Mouse (Mus musculus): Measurements from ENCODE around the gene Jsrp1.

Gene Jsrp1

GRCm38 (mm10) chr10:80794750-80795149 is 18.5 kb downstream of the Jsrp1 start:
- intact Hi-C loops (cut with DNase I) = no loop called here

- intact Hi-C loops (cut with DNase I) = no loop called here
Observed at GRCm38 (mm10) chr10:80793803-80794202, 19.5 kb downstream of the Jsrp1 start.

GRCm38 (mm10) chr10:80793033-80793784 is 20.1 kb downstream of the Jsrp1 start:
- intact Hi-C loops (cut with DNase I) = no loop called here

GRCm38 (mm10) chr10:80792175-80793032 is 20.9 kb downstream of the Jsrp1 start:
- intact Hi-C loops (cut with DNase I) = no loop called here

- intact Hi-C loops (cut with DNase I) = no loop called here
Observed at GRCm38 (mm10) chr10:80791476-80792174, 21.7 kb downstream of the Jsrp1 start.

- intact Hi-C loops (cut with DNase I) = no loop called here
Observed at GRCm38 (mm10) chr10:80790761-80791404, 22.4 kb downstream of the Jsrp1 start.

GRCm38 (mm10) chr10:80787517-80787916 is 25.8 kb downstream of the Jsrp1 start:
- intact Hi-C loops (cut with DNase I) = no loop called here

GRCm38 (mm10) chr10:80785963-80786362 is 27.3 kb downstream of the Jsrp1 start:
- intact Hi-C loops (cut with DNase I) = no loop called here

- intact Hi-C loops (cut with DNase I) = no loop called here
Observed at GRCm38 (mm10) chr10:80784871-80785270, 28.4 kb downstream of the Jsrp1 start.

- intact Hi-C loops (cut with DNase I) = no loop called here
Observed at GRCm38 (mm10) chr10:80784302-80784701, 29.0 kb downstream of the Jsrp1 start.

- intact Hi-C loops (cut with DNase I) = no loop called here
Observed at GRCm38 (mm10) chr10:80779565-80779964, 33.7 kb downstream of the Jsrp1 start.

- intact Hi-C loops (cut with DNase I) = no loop called here
Observed at GRCm38 (mm10) chr10:80777123-80777522, 36.2 kb downstream of the Jsrp1 start.

- intact Hi-C loops (cut with DNase I) = no loop called here
Observed at GRCm38 (mm10) chr10:80776358-80776869, 36.9 kb downstream of the Jsrp1 start.

GRCm38 (mm10) chr10:80775731-80776130 is 37.6 kb downstream of the Jsrp1 start:
- intact Hi-C loops (cut with DNase I) = no loop called here

- intact Hi-C loops (cut with DNase I) = no loop called here
Observed at GRCm38 (mm10) chr10:80774981-80775380, 38.3 kb downstream of the Jsrp1 start.

- intact Hi-C loops (cut with DNase I) = no loop called here
Observed at GRCm38 (mm10) chr10:80774549-80774948, 38.7 kb downstream of the Jsrp1 start.

GRCm38 (mm10) chr10:80773816-80774215 is 39.5 kb downstream of the Jsrp1 start:
- intact Hi-C loops (cut with DNase I) = no loop called here

GRCm38 (mm10) chr10:80768365-80768764 is 44.9 kb downstream of the Jsrp1 start:
- intact Hi-C loops (cut with DNase I) = no loop called here

- intact Hi-C loops (cut with DNase I) = no loop called here
Observed at GRCm38 (mm10) chr10:80766161-80766815, 47.0 kb downstream of the Jsrp1 start.

GRCm38 (mm10) chr10:80765746-80766145 is 47.6 kb downstream of the Jsrp1 start:
- intact Hi-C loops (cut with DNase I) = no loop called here

- intact Hi-C loops (cut with DNase I) = no loop called here
Observed at GRCm38 (mm10) chr10:80763502-80763901, 49.8 kb downstream of the Jsrp1 start.
